Mouse (Mus musculus) ovary, postnatal 14 days (tissue): ENCODE measurements around the gene Cntnap2.
"Not testable (repeated sequence)": the region's sequence is repeated elsewhere in the genome, so short reads cannot be mapped to it uniquely, and the experiment has no call there.

Source experiments
- DNase-seq: peaks from one replicate; pipeline ENCODE4 v3.0.0; 2022; ENCODE audit warnings: low spot score

Cntnap2 gene

GRCm38 (mm10) chr6:47175356-47176156 lies 2116.4 kb downstream of the Cntnap2 start:
- DNase-seq, result not testable (repeated sequence)

GRCm38 (mm10) chr6:47176157-47176555 lies 2117.0 kb downstream of the Cntnap2 start:
- DNase-seq, result not testable (repeated sequence)

GRCm38 (mm10) chr6:47181372-47181771 lies 2122.2 kb downstream of the Cntnap2 start:
- not testable (repeated sequence) for DNase-seq

- DNase-seq, result no peak
Observed at GRCm38 (mm10) chr6:47182252-47182651, 2123.1 kb downstream of the Cntnap2 start.

- DNase-seq, result no peak
Observed at GRCm38 (mm10) chr6:47182756-47183155, 2123.6 kb downstream of the Cntnap2 start.

- DNase-seq, result not testable (repeated sequence)
Observed at GRCm38 (mm10) chr6:47183850-47184249, 2124.7 kb downstream of the Cntnap2 start.

- DNase-seq, result peak; percentile 18
Observed at GRCm38 (mm10) chr6:47188193-47188592, 2129.0 kb downstream of the Cntnap2 start.

- DNase-seq, result not testable (repeated sequence)
Observed at GRCm38 (mm10) chr6:47188596-47188995, 2129.4 kb downstream of the Cntnap2 start.

GRCm38 (mm10) chr6:47190282-47190681 lies 2131.1 kb downstream of the Cntnap2 start:
- no peak for DNase-seq

- peak; percentile 36 for DNase-seq
Observed at GRCm38 (mm10) chr6:47191277-47191800, 2132.2 kb downstream of the Cntnap2 start.

- DNase-seq, result no peak
Observed at GRCm38 (mm10) chr6:47191940-47192339, 2132.8 kb downstream of the Cntnap2 start.

GRCm38 (mm10) chr6:47192478-47192877 lies 2133.3 kb downstream of the Cntnap2 start:
- no peak for DNase-seq

GRCm38 (mm10) chr6:47197570-47197969 lies 2138.4 kb downstream of the Cntnap2 start:
- no peak for DNase-seq

- no peak for DNase-seq
Observed at GRCm38 (mm10) chr6:47200671-47201070, 2141.5 kb downstream of the Cntnap2 start.

- no peak for DNase-seq
Observed at GRCm38 (mm10) chr6:47208031-47208430, 2148.9 kb downstream of the Cntnap2 start.

GRCm38 (mm10) chr6:47214731-47215130 lies 2155.6 kb downstream of the Cntnap2 start:
- no peak for DNase-seq

- not testable (repeated sequence) for DNase-seq
Observed at GRCm38 (mm10) chr6:47223578-47223977, 2164.4 kb downstream of the Cntnap2 start.

GRCm38 (mm10) chr6:47225391-47225790 lies 2166.2 kb downstream of the Cntnap2 start:
- not testable (repeated sequence) for DNase-seq

GRCm38 (mm10) chr6:47227601-47228000 lies 2168.4 kb downstream of the Cntnap2 start:
- no peak for DNase-seq

GRCm38 (mm10) chr6:47228676-47229317 lies 2169.6 kb downstream of the Cntnap2 start:
- no peak for DNase-seq

- DNase-seq, result no peak
Observed at GRCm38 (mm10) chr6:47231513-47231912, 2172.4 kb downstream of the Cntnap2 start.

- DNase-seq, result no peak
Observed at GRCm38 (mm10) chr6:47239376-47239921, 2180.3 kb downstream of the Cntnap2 start.

GRCm38 (mm10) chr6:47241379-47241778 lies 2182.2 kb downstream of the Cntnap2 start:
- no peak for DNase-seq
